Mouse (Mus musculus): ENCODE results near the gene Endod1. TPM values are rescaled to one million over a fixed set of nuclear protein-coding genes. Genes with fewer than 3 reads are reported as not detected.

Endod1 gene
- polyA plus RNA-seq (2014; fragmentation: Nextera tagmentation; extraction: Ambion mirVana): 7.9 and 9.8 TPM in 2 replicates

GRCm38 (mm10) chr9:14381353-14382055 lies at the start of gene Endod1:
Endod1 (minus strand) TSS chr9:14381507.
- Histone ChIP-seq H3K36me3 (ENCODE audit: control insufficient read depth, insufficient read depth, low read length) (no peaks in the 10 kb centered on the region), H3K4me1 (ENCODE audit: control insufficient read depth, insufficient read depth, low read length) (peaks cover 5% of the 10 kb centered on the region), H3K9ac (ENCODE audit: low read length) (peak within 1 kb of the TSS; percentile 81), H3K4me2 (peak within 1 kb of the TSS; percentile 92), H3K27me3 (ENCODE audit: control insufficient read depth, insufficient read depth, low read length) (no peaks in the 10 kb centered on the region), H3K27ac (ENCODE audit: low read depth, low read length) (no peak within 1 kb of the TSS), H3K4me3 (ENCODE audit: low read depth, low read length) (peak within 1 kb of the TSS; percentile 63), H3K9me3 (ENCODE audit: control insufficient read depth, low read length) (no peaks in the 10 kb centered on the region)
- ATAC-seq (ENCODE audit: low FRiP score) (peak; percentile 68), DNase-seq (ENCODE audit: low spot score, missing footprints) (peak; percentile 89)
- WGBS: 5% methylated on average over 8 of the region's 8 CpGs

DNA sequence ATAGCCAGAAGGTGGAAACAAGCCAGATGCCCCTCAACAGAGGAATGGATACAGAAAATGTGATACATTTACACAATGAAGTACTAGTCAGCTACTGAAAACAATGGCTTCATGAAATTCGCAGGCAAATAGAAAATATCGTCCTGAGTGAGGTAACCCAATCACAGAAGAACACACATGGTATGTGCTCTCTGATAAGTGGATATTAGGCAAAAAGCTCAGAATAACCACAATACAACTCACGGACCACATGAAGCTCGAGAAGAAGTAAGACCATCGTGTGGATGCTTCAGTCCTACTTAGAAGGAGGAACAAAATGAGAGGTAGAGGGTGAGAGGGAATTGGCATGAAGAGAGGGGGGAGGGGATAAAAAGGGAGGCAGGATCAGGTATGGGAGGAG lies 27.8 kb upstream of the Endod1 start:
- no peaks in the 10 kb centered on the region for H3K27me3 ChIP-seq (ENCODE audit: control insufficient read depth, insufficient read depth, low read length)
- H3K4me3 ChIP-seq (ENCODE audit: low read depth, low read length): no peak overlapping the region
- no peaks in the 10 kb centered on the region for H3K4me1 ChIP-seq (ENCODE audit: control insufficient read depth, insufficient read depth, low read length)
- H3K27ac ChIP-seq (ENCODE audit: low read depth, low read length): no peak overlapping the region
- ATAC-seq (ENCODE audit: low FRiP score) (no peak), DNase-seq (ENCODE audit: low spot score, missing footprints) (no peak)
- no peak overlapping the region for H3K4me2 ChIP-seq
- no peaks in the 10 kb centered on the region for H3K9me3 ChIP-seq (ENCODE audit: control insufficient read depth, low read length)
- no peaks in the 10 kb centered on the region for H3K36me3 ChIP-seq (ENCODE audit: control insufficient read depth, insufficient read depth, low read length)
- H3K9ac ChIP-seq (ENCODE audit: low read length): no peak overlapping the region
- WGBS: 88% methylated on average over 5 of the region's 5 CpGs

DNA sequence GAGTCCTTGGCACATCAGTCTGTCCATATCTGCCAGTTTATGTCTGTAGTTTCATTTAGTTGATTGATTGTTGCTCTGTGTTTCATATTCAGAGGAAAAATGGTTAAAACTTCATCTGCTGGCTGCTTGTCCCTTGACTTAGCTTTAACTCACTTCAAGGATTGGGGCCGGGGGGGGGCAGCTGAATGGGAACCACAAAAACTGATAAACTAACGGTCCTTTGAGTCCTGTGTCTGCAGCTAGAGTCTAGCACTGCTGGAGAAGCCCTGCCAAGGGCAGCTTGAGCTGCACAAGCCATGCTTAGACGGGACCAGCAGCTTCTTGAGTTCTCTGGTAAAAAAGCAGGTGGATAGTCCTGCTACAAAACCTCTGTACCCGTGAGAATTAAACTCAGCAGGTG lies 26.7 kb upstream of the Endod1 start:
- no peak for DNase-seq (ENCODE audit: low spot score, missing footprints)
- ATAC-seq (ENCODE audit: low FRiP score): no peak
- no peak overlapping the region for H3K9ac ChIP-seq (ENCODE audit: low read length)
- H3K36me3 ChIP-seq (ENCODE audit: control insufficient read depth, insufficient read depth, low read length): no peaks in the 10 kb centered on the region
- H3K27ac ChIP-seq (ENCODE audit: low read depth, low read length): no peak overlapping the region
- no peaks in the 10 kb centered on the region for H3K27me3 ChIP-seq (ENCODE audit: control insufficient read depth, insufficient read depth, low read length)
- no peak overlapping the region for H3K4me3 ChIP-seq (ENCODE audit: low read depth, low read length)
- WGBS: 78% methylated on average over 4 of the region's 4 CpGs
- H3K4me1 ChIP-seq (ENCODE audit: control insufficient read depth, insufficient read depth, low read length): no peaks in the 10 kb centered on the region
- H3K4me2 ChIP-seq: no peak overlapping the region
- H3K9me3 ChIP-seq (ENCODE audit: control insufficient read depth, low read length): no peaks in the 10 kb centered on the region

DNA sequence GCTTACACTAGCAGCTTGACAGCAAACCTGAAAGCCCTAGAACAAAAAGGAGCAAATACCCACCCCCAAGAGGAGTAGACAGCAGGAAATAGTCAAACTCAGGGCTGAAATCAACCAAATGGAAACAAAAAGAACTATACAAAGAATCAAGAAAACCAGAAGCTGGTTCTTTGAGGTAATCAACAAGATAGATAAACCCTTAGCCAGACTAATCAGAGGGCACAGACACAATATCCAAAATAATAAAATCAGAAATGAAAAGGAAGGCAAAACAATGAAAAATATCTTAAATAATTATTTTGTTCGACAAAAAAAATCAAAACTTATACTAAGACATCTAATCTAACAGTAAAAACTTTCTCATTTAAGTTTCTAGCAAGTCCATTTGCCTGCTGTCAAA lies 24.7 kb upstream of the Endod1 start:
- ATAC-seq (ENCODE audit: low FRiP score) (no peak), DNase-seq (ENCODE audit: low spot score, missing footprints) (no peak)
- H3K36me3 ChIP-seq (ENCODE audit: control insufficient read depth, insufficient read depth, low read length): no peaks in the 10 kb centered on the region
- H3K27ac ChIP-seq (ENCODE audit: low read depth, low read length): no peak overlapping the region
- no peaks in the 10 kb centered on the region for H3K27me3 ChIP-seq (ENCODE audit: control insufficient read depth, insufficient read depth, low read length)
- no peaks in the 10 kb centered on the region for H3K4me1 ChIP-seq (ENCODE audit: control insufficient read depth, insufficient read depth, low read length)
- H3K9me3 ChIP-seq (ENCODE audit: control insufficient read depth, low read length): no peaks in the 10 kb centered on the region
- 74% methylated on average over 1 of the region's 1 CpGs for WGBS
- H3K4me2 ChIP-seq: no peak overlapping the region
- no peak overlapping the region for H3K4me3 ChIP-seq (ENCODE audit: low read depth, low read length)
- H3K9ac ChIP-seq (ENCODE audit: low read length): no peak overlapping the region

- no peaks in the 10 kb centered on the region for H3K36me3 ChIP-seq (ENCODE audit: control insufficient read depth, insufficient read depth, low read length)
- DNase-seq (ENCODE audit: low spot score, missing footprints) (no peak), ATAC-seq (ENCODE audit: low FRiP score) (no peak)
- H3K27me3 ChIP-seq (ENCODE audit: control insufficient read depth, insufficient read depth, low read length): no peaks in the 10 kb centered on the region
- H3K27ac ChIP-seq (ENCODE audit: low read depth, low read length): no peak overlapping the region
- 83% methylated on average over 1 of the region's 1 CpGs for WGBS
- no peaks in the 10 kb centered on the region for H3K4me1 ChIP-seq (ENCODE audit: control insufficient read depth, insufficient read depth, low read length)
- no peak overlapping the region for H3K4me2 ChIP-seq
- H3K9me3 ChIP-seq (ENCODE audit: control insufficient read depth, low read length): no peaks in the 10 kb centered on the region
- H3K9ac ChIP-seq (ENCODE audit: low read length): no peak overlapping the region
- H3K4me3 ChIP-seq (ENCODE audit: low read depth, low read length): no peak overlapping the region
Observed at GRCm38 (mm10) chr9:14402099-14402498, 20.8 kb upstream of the Endod1 start.

- ATAC-seq (ENCODE audit: low FRiP score): no peak
- no peaks in the 10 kb centered on the region for H3K4me1 ChIP-seq (ENCODE audit: control insufficient read depth, insufficient read depth, low read length)
- H3K9me3 ChIP-seq (ENCODE audit: control insufficient read depth, low read length): no peaks in the 10 kb centered on the region
- H3K27ac ChIP-seq (ENCODE audit: low read depth, low read length): no peak overlapping the region
- WGBS: 87% methylated on average over 5 of the region's 5 CpGs
- no peak overlapping the region for H3K4me3 ChIP-seq (ENCODE audit: low read depth, low read length)
- DNase-seq (ENCODE audit: low spot score, missing footprints): no peak
- no peak overlapping the region for H3K9ac ChIP-seq (ENCODE audit: low read length)
- no peak overlapping the region for H3K4me2 ChIP-seq
- H3K36me3 ChIP-seq (ENCODE audit: control insufficient read depth, insufficient read depth, low read length): no peaks in the 10 kb centered on the region
- H3K27me3 ChIP-seq (ENCODE audit: control insufficient read depth, insufficient read depth, low read length): no peaks in the 10 kb centered on the region
Observed at GRCm38 (mm10) chr9:14400392-14400791, 19.1 kb upstream of the Endod1 start.

DNA sequence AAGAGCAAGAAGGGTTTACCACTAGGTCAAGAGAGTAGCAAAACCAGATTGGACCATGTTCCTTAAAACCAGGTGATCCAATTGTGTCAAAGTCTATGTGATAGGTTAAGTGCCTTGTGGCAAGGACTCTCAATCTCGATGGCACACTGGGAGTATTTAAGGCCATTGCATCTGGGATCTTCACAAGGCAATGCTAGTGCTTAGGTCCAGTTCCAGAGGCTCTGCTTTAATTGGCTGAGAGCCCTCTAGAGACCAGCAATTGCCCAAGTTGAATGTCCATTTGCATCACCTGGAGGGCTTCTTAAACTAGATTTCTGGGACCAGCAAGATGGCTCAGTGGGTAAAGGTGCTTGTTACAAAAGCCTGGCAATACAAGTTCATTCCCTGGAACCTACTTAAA lies 17.6 kb upstream of the Endod1 start:
- H3K9me3 ChIP-seq (ENCODE audit: control insufficient read depth, low read length): no peaks in the 10 kb centered on the region
- DNase-seq (ENCODE audit: low spot score, missing footprints) (no peak), ATAC-seq (ENCODE audit: low FRiP score) (no peak)
- H3K4me3 ChIP-seq (ENCODE audit: low read depth, low read length): no peak overlapping the region
- H3K4me1 ChIP-seq (ENCODE audit: control insufficient read depth, insufficient read depth, low read length): no peaks in the 10 kb centered on the region
- no peak overlapping the region for H3K4me2 ChIP-seq
- H3K27ac ChIP-seq (ENCODE audit: low read depth, low read length): no peak overlapping the region
- 85% methylated on average over 1 of the region's 1 CpGs for WGBS
- no peak overlapping the region for H3K9ac ChIP-seq (ENCODE audit: low read length)
- no peaks in the 10 kb centered on the region for H3K27me3 ChIP-seq (ENCODE audit: control insufficient read depth, insufficient read depth, low read length)
- H3K36me3 ChIP-seq (ENCODE audit: control insufficient read depth, insufficient read depth, low read length): no peaks in the 10 kb centered on the region

DNA sequence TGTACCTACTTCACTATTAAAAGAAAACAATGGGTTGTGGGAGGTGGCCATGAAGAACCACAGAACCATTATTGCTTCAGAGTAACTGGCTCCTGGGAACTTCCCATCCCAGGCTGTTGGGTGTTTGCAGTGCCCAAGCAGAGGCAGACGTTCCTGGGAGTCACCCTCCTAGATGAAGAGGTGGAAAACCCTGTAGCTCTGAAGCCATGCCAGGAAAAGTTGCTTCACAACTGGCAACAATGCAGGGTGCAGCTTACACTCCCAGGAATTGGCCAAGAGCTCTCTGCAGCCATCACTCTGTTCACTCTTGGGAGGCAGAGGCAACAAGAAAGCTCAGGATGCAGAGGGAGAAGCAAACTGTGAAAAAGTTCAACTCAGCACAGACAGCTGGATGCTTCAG lies 16.8 kb upstream of the Endod1 start:
- no peak for DNase-seq (ENCODE audit: low spot score, missing footprints)
- Histone ChIP-seq H3K27me3 (ENCODE audit: control insufficient read depth, insufficient read depth, low read length) (no peaks in the 10 kb centered on the region), H3K4me1 (ENCODE audit: control insufficient read depth, insufficient read depth, low read length) (no peaks in the 10 kb centered on the region), H3K36me3 (ENCODE audit: control insufficient read depth, insufficient read depth, low read length) (no peaks in the 10 kb centered on the region), H3K9me3 (ENCODE audit: control insufficient read depth, low read length) (no peaks in the 10 kb centered on the region), H3K27ac (ENCODE audit: low read depth, low read length) (no peak overlapping the region), H3K9ac (ENCODE audit: low read length) (no peak overlapping the region), H3K4me3 (ENCODE audit: low read depth, low read length) (no peak overlapping the region), H3K4me2 (no peak overlapping the region)
- no peak for ATAC-seq (ENCODE audit: low FRiP score)
- WGBS: 83% methylated on average over 1 of the region's 1 CpGs

DNA sequence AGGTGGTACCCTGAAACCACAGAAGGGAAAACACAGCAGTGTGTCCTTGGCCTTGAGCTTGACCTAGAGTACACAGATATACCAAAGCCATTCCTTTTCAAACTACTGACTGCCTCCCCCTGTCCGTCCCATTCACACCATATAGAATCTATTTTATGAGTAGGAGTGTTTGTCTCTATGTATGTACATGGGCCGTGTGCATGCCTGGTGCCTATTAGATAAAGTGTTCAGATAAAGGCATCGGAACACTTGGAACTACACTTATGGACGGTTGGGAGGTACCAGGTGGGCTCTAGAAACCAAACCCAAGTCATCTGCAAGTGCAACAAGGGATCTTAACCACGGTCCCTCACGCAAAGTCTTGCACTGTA lies 16.1 kb upstream of the Endod1 start:
- Histone ChIP-seq H3K4me3 (ENCODE audit: low read depth, low read length) (no peak overlapping the region), H3K4me2 (no peak overlapping the region), H3K4me1 (ENCODE audit: control insufficient read depth, insufficient read depth, low read length) (no peaks in the 10 kb centered on the region), H3K9me3 (ENCODE audit: control insufficient read depth, low read length) (no peaks in the 10 kb centered on the region), H3K27me3 (ENCODE audit: control insufficient read depth, insufficient read depth, low read length) (no peaks in the 10 kb centered on the region), H3K27ac (ENCODE audit: low read depth, low read length) (no peak overlapping the region), H3K9ac (ENCODE audit: low read length) (no peak overlapping the region), H3K36me3 (ENCODE audit: control insufficient read depth, insufficient read depth, low read length) (no peaks in the 10 kb centered on the region)
- no peak for DNase-seq (ENCODE audit: low spot score, missing footprints)
- no peak for ATAC-seq (ENCODE audit: low FRiP score)
- 88% methylated on average over 6 of the region's 6 CpGs for WGBS
